Mouse (Mus musculus): ENCODE data around the gene Npm3.

GRCm38 (mm10) chr19:45796879-45797278 lies 47.5 kb upstream of the Npm3 start:
- TF ChIP-seq CTCF (IDR thresholded peaks at IDR 0.05; ENCODE audit: extremely low read depth, insufficient read depth, insufficient read length, insufficient replicate concordance), result no peak
- no peak for TF ChIP-seq POLR2A (IDR thresholded peaks at IDR 0.05; ENCODE audit: low read depth, low read length)
